Mouse (Mus musculus): ENCODE data around the gene Fam219a. TPM values are rescaled to one million over a fixed set of nuclear protein-coding genes. Genes with fewer than 3 reads are reported as not detected.
A peak's percentile ranks its signal among the peaks of the same experiment; 100 is the strongest.

Fam219a gene
- total and polyA plus RNA-seq, 3 experiments = 0.44 to 2.5 (median 2.5) TPM

- DNase-seq (ENCODE audit: low spot score) = no peak
- ATAC-seq (ENCODE audit: extremely low read depth, insufficient number of reproducible peaks, low FRiP score, poor library complexity, severe bottlenecking) = no peak
- no peaks in the 10 kb centered on the region for H3K36me3 ChIP-seq (replicated peaks)
- no peaks in the 10 kb centered on the region for H3K9me3 ChIP-seq (replicated peaks)
- H3K4me3 ChIP-seq (ENCODE audit: low read depth, low read length) = no peak overlapping the region
- TF ChIP-seq GATA2 (IDR thresholded peaks at IDR 0.05; ENCODE audit: borderline replicate concordance, low read depth, low read length) (no peak), TAL1 (conservative IDR thresholded peaks at IDR 0.05; ENCODE audit: low read depth, low read length) (no peak), POLR2AphosphoS5 (IDR thresholded peaks at IDR 0.05; ENCODE audit: insufficient replicate concordance, low read depth, low read length) (no peak), GATA1 (IDR thresholded peaks at IDR 0.05; ENCODE audit: borderline replicate concordance, low read length) (no peak), CTCF (IDR thresholded peaks at IDR 0.05; ENCODE audit: low read depth, low read length) (no peak)
- H3K27me3 ChIP-seq (ENCODE audit: insufficient read depth, low read length) = peaks cover 31% of the 10 kb centered on the region
- H3K4me1 ChIP-seq (ENCODE audit: insufficient read depth, low read depth, low read length) = no peaks in the 10 kb centered on the region
Observed at GRCm38 (mm10) chr4:41526553-41526952, 42.8 kb downstream of the Fam219a start.

GRCm38 (mm10) chr4:41524829-41525228 lies 44.5 kb downstream of the Fam219a start:
- Histone ChIP-seq H3K4me1 (ENCODE audit: insufficient read depth, low read depth, low read length) (no peaks in the 10 kb centered on the region), H3K9me3 (replicated peaks) (no peaks in the 10 kb centered on the region), H3K27me3 (ENCODE audit: insufficient read depth, low read length) (peaks cover 35% of the 10 kb centered on the region), H3K4me3 (ENCODE audit: low read depth, low read length) (no peak overlapping the region), H3K36me3 (replicated peaks) (no peaks in the 10 kb centered on the region)
- ATAC-seq (ENCODE audit: extremely low read depth, insufficient number of reproducible peaks, low FRiP score, poor library complexity, severe bottlenecking) = no peak
- no peak for DNase-seq (ENCODE audit: low spot score)
- TF ChIP-seq TAL1 (conservative IDR thresholded peaks at IDR 0.05; ENCODE audit: low read depth, low read length) (no peak), POLR2AphosphoS5 (IDR thresholded peaks at IDR 0.05; ENCODE audit: insufficient replicate concordance, low read depth, low read length) (no peak), GATA1 (IDR thresholded peaks at IDR 0.05; ENCODE audit: borderline replicate concordance, low read length) (no peak), CTCF (IDR thresholded peaks at IDR 0.05; ENCODE audit: low read depth, low read length) (no peak), GATA2 (IDR thresholded peaks at IDR 0.05; ENCODE audit: borderline replicate concordance, low read depth, low read length) (no peak)

- Histone ChIP-seq H3K9me3 (replicated peaks) (no peaks in the 10 kb centered on the region), H3K27me3 (ENCODE audit: insufficient read depth, low read length) (peaks cover 35% of the 10 kb centered on the region), H3K4me3 (ENCODE audit: low read depth, low read length) (no peak overlapping the region), H3K36me3 (replicated peaks) (no peaks in the 10 kb centered on the region), H3K4me1 (ENCODE audit: insufficient read depth, low read depth, low read length) (no peaks in the 10 kb centered on the region)
- ATAC-seq (ENCODE audit: extremely low read depth, insufficient number of reproducible peaks, low FRiP score, poor library complexity, severe bottlenecking) (no peak), DNase-seq (ENCODE audit: low spot score) (no peak)
- TF ChIP-seq GATA1 (IDR thresholded peaks at IDR 0.05; ENCODE audit: borderline replicate concordance, low read length) = no peak
- no peak for TF ChIP-seq TAL1 (conservative IDR thresholded peaks at IDR 0.05; ENCODE audit: low read depth, low read length)
- no peak for TF ChIP-seq POLR2AphosphoS5 (IDR thresholded peaks at IDR 0.05; ENCODE audit: insufficient replicate concordance, low read depth, low read length)
- TF ChIP-seq GATA2 (IDR thresholded peaks at IDR 0.05; ENCODE audit: borderline replicate concordance, low read depth, low read length) = no peak
- no peak for TF ChIP-seq CTCF (IDR thresholded peaks at IDR 0.05; ENCODE audit: low read depth, low read length)
Observed at GRCm38 (mm10) chr4:41523839-41524238, 45.5 kb downstream of the Fam219a start.

- ATAC-seq (ENCODE audit: extremely low read depth, insufficient number of reproducible peaks, low FRiP score, poor library complexity, severe bottlenecking) (no peak), DNase-seq (ENCODE audit: low spot score) (peak; percentile 21)
- TF ChIP-seq GATA1 (IDR thresholded peaks at IDR 0.05; ENCODE audit: borderline replicate concordance, low read length) (no peak), CTCF (IDR thresholded peaks at IDR 0.05; ENCODE audit: low read depth, low read length) (peak; percentile 43; the same call in 1 of the 2 replicates)
- peaks cover 35% of the 10 kb centered on the region for H3K27me3 ChIP-seq (ENCODE audit: insufficient read depth, low read length)
- no peaks in the 10 kb centered on the region for H3K36me3 ChIP-seq (replicated peaks)
- no peak overlapping the region for H3K4me3 ChIP-seq (ENCODE audit: low read depth, low read length)
- peaks cover 2% of the 10 kb centered on the region; the same call in 1 of the 2 replicates for H3K4me1 ChIP-seq (ENCODE audit: insufficient read depth, low read depth, low read length)
- no peaks in the 10 kb centered on the region for H3K9me3 ChIP-seq (replicated peaks)
Observed at GRCm38 (mm10) chr4:41522788-41523187, 46.5 kb downstream of the Fam219a start.

GRCm38 (mm10) chr4:41522136-41522535 lies 47.2 kb downstream of the Fam219a start:
- TF ChIP-seq GATA1 (IDR thresholded peaks at IDR 0.05; ENCODE audit: borderline replicate concordance, low read length) (no peak), CTCF (IDR thresholded peaks at IDR 0.05; ENCODE audit: low read depth, low read length) (no peak), TAL1 (conservative IDR thresholded peaks at IDR 0.05; ENCODE audit: low read depth, low read length) (no peak), GATA2 (IDR thresholded peaks at IDR 0.05; ENCODE audit: borderline replicate concordance, low read depth, low read length) (no peak), POLR2AphosphoS5 (IDR thresholded peaks at IDR 0.05; ENCODE audit: insufficient replicate concordance, low read depth, low read length) (no peak)

GRCm38 (mm10) chr4:41520641-41521040 lies 48.7 kb downstream of the Fam219a start:
- no peak for DNase-seq (ENCODE audit: low spot score)
- Histone ChIP-seq H3K27me3 (ENCODE audit: insufficient read depth, low read length) (peaks cover 30% of the 10 kb centered on the region), H3K4me3 (ENCODE audit: low read depth, low read length) (no peak overlapping the region), H3K9me3 (replicated peaks) (no peaks in the 10 kb centered on the region), H3K36me3 (replicated peaks) (no peaks in the 10 kb centered on the region), H3K4me1 (ENCODE audit: insufficient read depth, low read depth, low read length) (peaks cover 2% of the 10 kb centered on the region; the same call in 1 of the 2 replicates)
- TF ChIP-seq CTCF (IDR thresholded peaks at IDR 0.05; ENCODE audit: low read depth, low read length) (no peak), GATA2 (IDR thresholded peaks at IDR 0.05; ENCODE audit: borderline replicate concordance, low read depth, low read length) (no peak), POLR2AphosphoS5 (IDR thresholded peaks at IDR 0.05; ENCODE audit: insufficient replicate concordance, low read depth, low read length) (no peak), TAL1 (conservative IDR thresholded peaks at IDR 0.05; ENCODE audit: low read depth, low read length) (no peak), GATA1 (IDR thresholded peaks at IDR 0.05; ENCODE audit: borderline replicate concordance, low read length) (no peak)
- no peak for ATAC-seq (ENCODE audit: extremely low read depth, insufficient number of reproducible peaks, low FRiP score, poor library complexity, severe bottlenecking)

More at GRCm38 (mm10) chr4:41522136-41522535, 47.2 kb downstream of the Fam219a start:
- Histone ChIP-seq H3K27me3 (ENCODE audit: insufficient read depth, low read length) (peaks cover 32% of the 10 kb centered on the region), H3K9me3 (replicated peaks) (no peaks in the 10 kb centered on the region), H3K4me3 (ENCODE audit: low read depth, low read length) (no peak overlapping the region), H3K4me1 (ENCODE audit: insufficient read depth, low read depth, low read length) (peaks cover 2% of the 10 kb centered on the region; the same call in 1 of the 2 replicates), H3K36me3 (replicated peaks) (no peaks in the 10 kb centered on the region)
- DNase-seq (ENCODE audit: low spot score) (no peak), ATAC-seq (ENCODE audit: extremely low read depth, insufficient number of reproducible peaks, low FRiP score, poor library complexity, severe bottlenecking) (no peak)
